Mouse (Mus musculus): ENCODE measurements around the gene Bcl7a.

GRCm38 (mm10) chr5:123346701-123347270, 3.2 kb downstream of the Bcl7a start:
- no peak for TF ChIP-seq CEBPB (IDR thresholded peaks at IDR 0.05; ENCODE audit: insufficient read depth, poor library complexity, severe bottlenecking)
- no peak for TF ChIP-seq MAX (IDR thresholded peaks at IDR 0.05; ENCODE audit: low read depth)
- no peak for TF ChIP-seq SRF (IDR thresholded peaks at IDR 0.05; ENCODE audit: control insufficient read depth, insufficient read length, low read depth)
- TF ChIP-seq POLR2A (IDR thresholded peaks at IDR 0.05; ENCODE audit: insufficient read length, low read depth), result no peak
- no peak for TF ChIP-seq USF1 (IDR thresholded peaks at IDR 0.05; ENCODE audit: low read depth)
- no peak for TF ChIP-seq MYOG (IDR thresholded peaks at IDR 0.05; ENCODE audit: control insufficient read depth in 1 of 3, insufficient read depth in 1 of 3, insufficient read length in 2 of 3, low read depth in 2 of 3)
- TF ChIP-seq TCF12 (IDR thresholded peaks at IDR 0.05; ENCODE audit: insufficient read depth, poor library complexity, severe bottlenecking), result no peak
- TF ChIP-seq MYOD1 (IDR thresholded peaks at IDR 0.05; ENCODE audit: control insufficient read depth in 1 of 3, insufficient read length in 2 of 3, low read depth in 2 of 3), result no peak

Measured in myocyte (in vitro differentiated cells).